Mouse (Mus musculus): Measurements from ENCODE around the gene Usp54.

Gene Usp54

GRCm38 (mm10) chr14:20631253-20631652 lies 9.6 kb downstream of the Usp54 start:
- Histone ChIP-seq H3K27me3 (ENCODE audit: insufficient read depth, low read length) (no peaks in the 10 kb centered on the region), H3K4me3 (replicated peaks; ENCODE audit: low read length) (no peak overlapping the region), H3K4me1 (replicated peaks; ENCODE audit: low read depth, low read length) (peaks cover 23% of the 10 kb centered on the region), H3K36me3 (ENCODE audit: insufficient read depth, low read length) (0 out of 2 replicates have a peak, but pooled peaks cover 8% of the 10 kb centered on the region), H3K9me3 (ENCODE audit: low read length) (no peaks in the 10 kb centered on the region)
- TF ChIP-seq POU5F1 (IDR thresholded peaks at IDR 0.05; ENCODE audit: borderline replicate concordance, low read length) (no peak), CTCF (conservative IDR thresholded peaks at IDR 0.05; ENCODE audit: low read length) (no peak), NANOG (IDR thresholded peaks at IDR 0.05; ENCODE audit: borderline replicate concordance, low read length) (no peak)

- Histone ChIP-seq H3K27me3 (ENCODE audit: insufficient read depth, low read length) (no peaks in the 10 kb centered on the region), H3K4me1 (replicated peaks; ENCODE audit: low read depth, low read length) (peaks cover 22% of the 10 kb centered on the region), H3K36me3 (ENCODE audit: insufficient read depth, low read length) (0 out of 2 replicates have a peak, but pooled peaks cover 4% of the 10 kb centered on the region), H3K4me3 (replicated peaks; ENCODE audit: low read length) (no peak overlapping the region), H3K9me3 (ENCODE audit: low read length) (no peaks in the 10 kb centered on the region)
- TF ChIP-seq POU5F1 (IDR thresholded peaks at IDR 0.05; ENCODE audit: borderline replicate concordance, low read length) (no peak), NANOG (IDR thresholded peaks at IDR 0.05; ENCODE audit: borderline replicate concordance, low read length) (no peak), CTCF (conservative IDR thresholded peaks at IDR 0.05; ENCODE audit: low read length) (no peak)
Observed at GRCm38 (mm10) chr14:20626971-20627370, 13.9 kb downstream of the Usp54 start.

GRCm38 (mm10) chr14:20626447-20626846 lies 14.4 kb downstream of the Usp54 start:
- H3K36me3 ChIP-seq (ENCODE audit: insufficient read depth, low read length): 0 out of 2 replicates have a peak, but pooled peaks cover 4% of the 10 kb centered on the region
- TF ChIP-seq NANOG (IDR thresholded peaks at IDR 0.05; ENCODE audit: borderline replicate concordance, low read length) (no peak), POU5F1 (IDR thresholded peaks at IDR 0.05; ENCODE audit: borderline replicate concordance, low read length) (no peak), CTCF (conservative IDR thresholded peaks at IDR 0.05; ENCODE audit: low read length) (no peak)
- no peaks in the 10 kb centered on the region for H3K9me3 ChIP-seq (ENCODE audit: low read length)
- peaks cover 22% of the 10 kb centered on the region for H3K4me1 ChIP-seq (replicated peaks; ENCODE audit: low read depth, low read length)
- H3K4me3 ChIP-seq (replicated peaks; ENCODE audit: low read length): no peak overlapping the region
- H3K27me3 ChIP-seq (ENCODE audit: insufficient read depth, low read length): no peaks in the 10 kb centered on the region

- Histone ChIP-seq H3K9me3 (ENCODE audit: low read length) (no peaks in the 10 kb centered on the region), H3K4me1 (replicated peaks; ENCODE audit: low read depth, low read length) (peaks cover 34% of the 10 kb centered on the region), H3K36me3 (ENCODE audit: insufficient read depth, low read length) (peaks cover 3% of the 10 kb centered on the region; the same call in 1 of the 2 replicates), H3K4me3 (replicated peaks; ENCODE audit: low read length) (no peak overlapping the region), H3K27me3 (ENCODE audit: insufficient read depth, low read length) (no peaks in the 10 kb centered on the region)
- TF ChIP-seq CTCF (conservative IDR thresholded peaks at IDR 0.05; ENCODE audit: low read length): no peak
- no peak for TF ChIP-seq POU5F1 (IDR thresholded peaks at IDR 0.05; ENCODE audit: borderline replicate concordance, low read length)
- no peak for TF ChIP-seq NANOG (IDR thresholded peaks at IDR 0.05; ENCODE audit: borderline replicate concordance, low read length)
Observed at GRCm38 (mm10) chr14:20622907-20623306, 18.0 kb downstream of the Usp54 start.

DNA sequence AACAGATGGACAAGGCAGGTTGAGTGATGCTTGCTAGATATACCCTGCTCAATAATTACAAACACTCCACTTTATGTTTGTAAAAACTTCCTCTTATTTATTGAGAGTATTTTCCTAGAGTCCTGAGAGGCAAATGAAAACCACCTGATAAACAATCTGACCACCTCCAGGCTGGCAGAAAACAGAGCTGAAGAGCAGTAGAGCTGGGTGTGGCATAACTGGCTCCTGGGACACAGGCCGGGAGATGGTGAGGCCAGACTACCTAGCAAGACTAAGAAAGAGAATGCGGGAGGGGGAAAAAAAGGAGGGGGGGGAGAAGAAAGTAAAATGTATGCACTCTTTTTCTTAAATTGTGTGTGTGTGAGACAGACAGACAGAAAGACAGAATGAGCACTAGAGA lies 18.5 kb downstream of the Usp54 start:
- Histone ChIP-seq H3K27me3 (ENCODE audit: insufficient read depth, low read length) (no peaks in the 10 kb centered on the region), H3K36me3 (ENCODE audit: insufficient read depth, low read length) (peaks cover 3% of the 10 kb centered on the region; the same call in 1 of the 2 replicates), H3K4me3 (replicated peaks; ENCODE audit: low read length) (no peak overlapping the region), H3K4me1 (replicated peaks; ENCODE audit: low read depth, low read length) (peaks cover 33% of the 10 kb centered on the region), H3K9me3 (ENCODE audit: low read length) (no peaks in the 10 kb centered on the region)
- TF ChIP-seq NANOG (IDR thresholded peaks at IDR 0.05; ENCODE audit: borderline replicate concordance, low read length): no peak
- TF ChIP-seq CTCF (conservative IDR thresholded peaks at IDR 0.05; ENCODE audit: low read length): no peak
- no peak for TF ChIP-seq POU5F1 (IDR thresholded peaks at IDR 0.05; ENCODE audit: borderline replicate concordance, low read length)

GRCm38 (mm10) chr14:20621903-20622302 lies 19.0 kb downstream of the Usp54 start:
- TF ChIP-seq NANOG (IDR thresholded peaks at IDR 0.05; ENCODE audit: borderline replicate concordance, low read length): no peak
- TF ChIP-seq POU5F1 (IDR thresholded peaks at IDR 0.05; ENCODE audit: borderline replicate concordance, low read length): no peak
- no peak for TF ChIP-seq CTCF (conservative IDR thresholded peaks at IDR 0.05; ENCODE audit: low read length)
- Histone ChIP-seq H3K36me3 (ENCODE audit: insufficient read depth, low read length) (peaks cover 3% of the 10 kb centered on the region; the same call in 1 of the 2 replicates), H3K9me3 (ENCODE audit: low read length) (no peaks in the 10 kb centered on the region)

DNA sequence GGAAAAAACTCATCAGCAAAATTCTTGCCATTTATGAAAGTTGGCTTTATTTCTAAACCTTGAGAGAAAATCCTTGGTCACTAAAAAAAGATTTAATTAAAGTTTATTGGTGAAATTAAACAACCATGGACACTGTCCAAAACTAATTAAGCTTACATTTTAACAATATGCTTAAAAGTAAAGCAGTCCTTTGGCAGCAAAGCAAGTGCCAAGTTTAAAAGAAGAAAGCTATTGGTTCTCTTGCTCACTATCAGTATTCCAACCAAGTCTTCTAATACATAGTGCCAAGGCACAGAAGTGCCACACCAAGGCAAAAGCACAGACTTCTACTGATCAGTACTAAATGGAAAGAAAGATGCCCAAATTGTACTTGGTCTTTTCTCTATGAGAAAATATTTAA lies 21.7 kb downstream of the Usp54 start:
- TF ChIP-seq CTCF (conservative IDR thresholded peaks at IDR 0.05; ENCODE audit: low read length) (no peak), NANOG (IDR thresholded peaks at IDR 0.05; ENCODE audit: borderline replicate concordance, low read length) (no peak), POU5F1 (IDR thresholded peaks at IDR 0.05; ENCODE audit: borderline replicate concordance, low read length) (no peak)
- H3K9me3 ChIP-seq (ENCODE audit: low read length): no peaks in the 10 kb centered on the region
- H3K36me3 ChIP-seq (ENCODE audit: insufficient read depth, low read length): peaks cover 3% of the 10 kb centered on the region; the same call in 1 of the 2 replicates
- H3K27me3 ChIP-seq (ENCODE audit: insufficient read depth, low read length): no peaks in the 10 kb centered on the region
- no peak overlapping the region for H3K4me3 ChIP-seq (replicated peaks; ENCODE audit: low read length)
- peaks cover 42% of the 10 kb centered on the region for H3K4me1 ChIP-seq (replicated peaks; ENCODE audit: low read depth, low read length)

More at GRCm38 (mm10) chr14:20621903-20622302, 19.0 kb downstream of the Usp54 start:
- H3K4me3 ChIP-seq (replicated peaks; ENCODE audit: low read length): no peak overlapping the region
- no peaks in the 10 kb centered on the region for H3K27me3 ChIP-seq (ENCODE audit: insufficient read depth, low read length)
- peaks cover 33% of the 10 kb centered on the region for H3K4me1 ChIP-seq (replicated peaks; ENCODE audit: low read depth, low read length)

DNA sequence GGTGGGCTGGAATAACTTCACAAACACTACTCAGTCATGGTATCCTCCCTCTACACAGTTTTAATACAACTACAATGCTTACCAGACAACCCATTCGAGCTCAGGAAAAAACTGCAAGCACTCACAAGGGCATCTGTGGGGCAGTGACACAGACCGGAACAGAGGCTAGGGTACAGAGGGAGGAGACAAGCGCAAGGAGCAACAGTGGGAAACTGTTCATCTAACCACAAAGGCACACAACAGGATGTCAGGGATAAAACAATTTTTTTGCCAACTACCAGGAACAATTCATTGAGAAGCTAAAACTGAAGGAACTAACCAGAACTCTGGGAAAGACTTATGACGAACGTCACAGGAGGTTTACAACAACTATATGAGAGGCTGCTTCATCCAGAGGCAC lies 22.7 kb downstream of the Usp54 start:
- H3K4me1 ChIP-seq (replicated peaks; ENCODE audit: low read depth, low read length): peaks cover 42% of the 10 kb centered on the region

GRCm38 (mm10) chr14:20616421-20616820 lies 24.4 kb downstream of the Usp54 start:
- Histone ChIP-seq H3K9me3 (ENCODE audit: low read length) (no peaks in the 10 kb centered on the region), H3K4me3 (replicated peaks; ENCODE audit: low read length) (no peak overlapping the region), H3K36me3 (ENCODE audit: insufficient read depth, low read length) (peaks cover 3% of the 10 kb centered on the region; the same call in 1 of the 2 replicates), H3K4me1 (replicated peaks; ENCODE audit: low read depth, low read length) (peaks cover 35% of the 10 kb centered on the region), H3K27me3 (ENCODE audit: insufficient read depth, low read length) (no peaks in the 10 kb centered on the region)
- TF ChIP-seq CTCF (conservative IDR thresholded peaks at IDR 0.05; ENCODE audit: low read length): no peak

More for the DNA sequence above, 22.7 kb downstream of the Usp54 start:
- H3K27me3 ChIP-seq (ENCODE audit: insufficient read depth, low read length): no peaks in the 10 kb centered on the region
- H3K36me3 ChIP-seq (ENCODE audit: insufficient read depth, low read length): peaks cover 3% of the 10 kb centered on the region; the same call in 1 of the 2 replicates
- no peak overlapping the region for H3K4me3 ChIP-seq (replicated peaks; ENCODE audit: low read length)
- H3K9me3 ChIP-seq (ENCODE audit: low read length): no peaks in the 10 kb centered on the region
- no peak for TF ChIP-seq NANOG (IDR thresholded peaks at IDR 0.05; ENCODE audit: borderline replicate concordance, low read length)
- no peak for TF ChIP-seq CTCF (conservative IDR thresholded peaks at IDR 0.05; ENCODE audit: low read length)
- no peak for TF ChIP-seq POU5F1 (IDR thresholded peaks at IDR 0.05; ENCODE audit: borderline replicate concordance, low read length)

Measured in E14TG2a.4 (cell line).